In genomic region chr11:118372641-118373040, GRCm38 (mm10) we compare ENCODE assay signal across 1 mouse cellular context.
TF ChIP-seq lines count a peak whose summit lies in the region.

No protein-coding gene starts in this region.

TF ChIP-seq in ES-E14, 5 proteins besides CTCF, POLR2A, EP300 and RAD21:
- TF ChIP-seq ZNF384 (IDR thresholded peaks at IDR 0.05; ENCODE audit: low read depth, low read length) (no peak), CHD2 (IDR thresholded peaks at IDR 0.05; ENCODE audit: low read depth, low read length) (no peak), ZC3H11A (IDR thresholded peaks at IDR 0.05; ENCODE audit: borderline replicate concordance, low read depth, low read length) (no peak), HCFC1 (IDR thresholded peaks at IDR 0.05; ENCODE audit: borderline replicate concordance, insufficient read depth, low read length) (no peak), MAFK (IDR thresholded peaks at IDR 0.05; ENCODE audit: insufficient read depth, low read depth, low read length) (no peak)
